Mouse (Mus musculus): ENCODE results near the gene Umodl1. TPM values are rescaled to one million over a fixed set of nuclear protein-coding genes. Genes with fewer than 3 reads are reported as not detected.

Umodl1 gene
- total and polyA plus RNA-seq, 2 experiments: not detected

- Histone ChIP-seq H3K79me2 (ENCODE audit: control insufficient read depth, insufficient read depth, low read length) (no peaks in the 10 kb centered on the region), H3K9ac (ENCODE audit: low read depth, low read length) (no peak overlapping the region), H3K4me3 (ENCODE audit: insufficient read depth, low read depth, low read length) (no peak overlapping the region), H3K27ac (replicated peaks; ENCODE audit: insufficient read depth, low read depth, low read length) (no peak overlapping the region), H3K36me3 (ENCODE audit: control insufficient read depth, insufficient read depth, low read length) (no peaks in the 10 kb centered on the region), H3K4me1 (ENCODE audit: control insufficient read depth, insufficient read depth, low read length) (peaks cover 2% of the 10 kb centered on the region; the same call in 1 of the 2 replicates), H3K27me3 (ENCODE audit: control insufficient read depth, insufficient read depth, low read length) (no peaks in the 10 kb centered on the region)
- WGBS: 89% methylated on average over 6 of the region's 6 CpGs
- DNase-seq (ENCODE audit: extremely low read depth, low read depth, low spot score): no peak
- TF ChIP-seq CTCF (IDR thresholded peaks at IDR 0.05; ENCODE audit: low read depth, low read length): no peak
- no peak for TF ChIP-seq POLR2A (IDR thresholded peaks at IDR 0.05; ENCODE audit: extremely low read depth, insufficient read depth, low read length)
These were observed 72.5 kb downstream of the Umodl1 start for GRCm38 (mm10) chr17:31026986-31027385.

GRCm38 (mm10) chr17:31027723-31028122 lies 73.3 kb downstream of the Umodl1 start:
- no peak for DNase-seq (ENCODE audit: extremely low read depth, low read depth, low spot score)
- 90% methylated on average over 6 of the region's 6 CpGs for WGBS

GRCm38 (mm10) chr17:31028821-31029370 lies 74.5 kb downstream of the Umodl1 start:
- no peak for DNase-seq (ENCODE audit: extremely low read depth, low read depth, low spot score)
- Histone ChIP-seq H3K36me3 (ENCODE audit: control insufficient read depth, insufficient read depth, low read length) (no peaks in the 10 kb centered on the region), H3K27me3 (ENCODE audit: control insufficient read depth, insufficient read depth, low read length) (no peaks in the 10 kb centered on the region), H3K79me2 (ENCODE audit: control insufficient read depth, insufficient read depth, low read length) (no peaks in the 10 kb centered on the region), H3K27ac (replicated peaks; ENCODE audit: insufficient read depth, low read depth, low read length) (no peak overlapping the region), H3K4me1 (ENCODE audit: control insufficient read depth, insufficient read depth, low read length) (peaks cover 2% of the 10 kb centered on the region; the same call in 1 of the 2 replicates), H3K4me3 (ENCODE audit: insufficient read depth, low read depth, low read length) (no peak overlapping the region), H3K9ac (ENCODE audit: low read depth, low read length) (no peak overlapping the region)
- TF ChIP-seq POLR2A (IDR thresholded peaks at IDR 0.05; ENCODE audit: extremely low read depth, insufficient read depth, low read length) (no peak), CTCF (IDR thresholded peaks at IDR 0.05; ENCODE audit: low read depth, low read length) (no peak)
- WGBS: 62% methylated on average over 9 of the region's 9 CpGs

More at GRCm38 (mm10) chr17:31027723-31028122, 73.3 kb downstream of the Umodl1 start:
- H3K27me3 ChIP-seq (ENCODE audit: control insufficient read depth, insufficient read depth, low read length): no peaks in the 10 kb centered on the region
- H3K27ac ChIP-seq (replicated peaks; ENCODE audit: insufficient read depth, low read depth, low read length): no peak overlapping the region
- TF ChIP-seq POLR2A (IDR thresholded peaks at IDR 0.05; ENCODE audit: extremely low read depth, insufficient read depth, low read length): no peak
- TF ChIP-seq CTCF (IDR thresholded peaks at IDR 0.05; ENCODE audit: low read depth, low read length): no peak
- peaks cover 2% of the 10 kb centered on the region; the same call in 1 of the 2 replicates for H3K4me1 ChIP-seq (ENCODE audit: control insufficient read depth, insufficient read depth, low read length)
- H3K36me3 ChIP-seq (ENCODE audit: control insufficient read depth, insufficient read depth, low read length): no peaks in the 10 kb centered on the region
- no peak overlapping the region for H3K9ac ChIP-seq (ENCODE audit: low read depth, low read length)
- H3K4me3 ChIP-seq (ENCODE audit: insufficient read depth, low read depth, low read length): no peak overlapping the region
- H3K79me2 ChIP-seq (ENCODE audit: control insufficient read depth, insufficient read depth, low read length): no peaks in the 10 kb centered on the region

- H3K79me2 ChIP-seq (ENCODE audit: control insufficient read depth, insufficient read depth, low read length): no peaks in the 10 kb centered on the region
- no peak overlapping the region for H3K27ac ChIP-seq (replicated peaks; ENCODE audit: insufficient read depth, low read depth, low read length)
- 53% methylated on average over 4 of the region's 4 CpGs for WGBS
- H3K4me1 ChIP-seq (ENCODE audit: control insufficient read depth, insufficient read depth, low read length): peaks cover 2% of the 10 kb centered on the region; the same call in 1 of the 2 replicates
- TF ChIP-seq CTCF (IDR thresholded peaks at IDR 0.05; ENCODE audit: low read depth, low read length) (no peak), POLR2A (IDR thresholded peaks at IDR 0.05; ENCODE audit: extremely low read depth, insufficient read depth, low read length) (no peak)
- no peaks in the 10 kb centered on the region for H3K27me3 ChIP-seq (ENCODE audit: control insufficient read depth, insufficient read depth, low read length)
- no peak overlapping the region for H3K9ac ChIP-seq (ENCODE audit: low read depth, low read length)
- DNase-seq (ENCODE audit: extremely low read depth, low read depth, low spot score): peak; percentile 45
- no peaks in the 10 kb centered on the region for H3K36me3 ChIP-seq (ENCODE audit: control insufficient read depth, insufficient read depth, low read length)
- H3K4me3 ChIP-seq (ENCODE audit: insufficient read depth, low read depth, low read length): no peak overlapping the region
These were observed 75.0 kb downstream of the Umodl1 start for GRCm38 (mm10) chr17:31029407-31029806.

- Histone ChIP-seq H3K79me2 (ENCODE audit: control insufficient read depth, insufficient read depth, low read length) (no peaks in the 10 kb centered on the region), H3K27ac (replicated peaks; ENCODE audit: insufficient read depth, low read depth, low read length) (no peak overlapping the region), H3K27me3 (ENCODE audit: control insufficient read depth, insufficient read depth, low read length) (no peaks in the 10 kb centered on the region), H3K9ac (ENCODE audit: low read depth, low read length) (no peak overlapping the region), H3K36me3 (ENCODE audit: control insufficient read depth, insufficient read depth, low read length) (no peaks in the 10 kb centered on the region), H3K4me1 (ENCODE audit: control insufficient read depth, insufficient read depth, low read length) (peaks cover 10% of the 10 kb centered on the region), H3K4me3 (ENCODE audit: insufficient read depth, low read depth, low read length) (no peak overlapping the region)
- peak; percentile 69 for DNase-seq (ENCODE audit: extremely low read depth, low read depth, low spot score)
- 46% methylated on average over 4 of the region's 4 CpGs for WGBS
- TF ChIP-seq CTCF (IDR thresholded peaks at IDR 0.05; ENCODE audit: low read depth, low read length) (no peak), POLR2A (IDR thresholded peaks at IDR 0.05; ENCODE audit: extremely low read depth, insufficient read depth, low read length) (no peak)
These were observed 77.9 kb downstream of the Umodl1 start for GRCm38 (mm10) chr17:31032341-31032740.

GRCm38 (mm10) chr17:31033251-31033650 lies 78.8 kb downstream of the Umodl1 start:
- WGBS: 91% methylated on average over 2 of the region's 2 CpGs
- no peak overlapping the region for H3K9ac ChIP-seq (ENCODE audit: low read depth, low read length)
- peaks cover 10% of the 10 kb centered on the region for H3K4me1 ChIP-seq (ENCODE audit: control insufficient read depth, insufficient read depth, low read length)

More at GRCm38 (mm10) chr17:31033251-31033650, 78.8 kb downstream of the Umodl1 start:
- Histone ChIP-seq H3K27ac (replicated peaks; ENCODE audit: insufficient read depth, low read depth, low read length) (no peak overlapping the region), H3K4me3 (ENCODE audit: insufficient read depth, low read depth, low read length) (no peak overlapping the region), H3K79me2 (ENCODE audit: control insufficient read depth, insufficient read depth, low read length) (no peaks in the 10 kb centered on the region), H3K36me3 (ENCODE audit: control insufficient read depth, insufficient read depth, low read length) (no peaks in the 10 kb centered on the region), H3K27me3 (ENCODE audit: control insufficient read depth, insufficient read depth, low read length) (no peaks in the 10 kb centered on the region)
- TF ChIP-seq CTCF (IDR thresholded peaks at IDR 0.05; ENCODE audit: low read depth, low read length) (no peak), POLR2A (IDR thresholded peaks at IDR 0.05; ENCODE audit: extremely low read depth, insufficient read depth, low read length) (no peak)
- DNase-seq (ENCODE audit: extremely low read depth, low read depth, low spot score): no peak
